Mouse (Mus musculus) thymus, postnatal 25 days (tissue): ENCODE results near the gene Cadm1.

ENCODE experiments used
- DNase-seq: peaks from one replicate; pipeline ENCODE4 v3.0.0; 2022

The Cadm1 gene

DNA sequence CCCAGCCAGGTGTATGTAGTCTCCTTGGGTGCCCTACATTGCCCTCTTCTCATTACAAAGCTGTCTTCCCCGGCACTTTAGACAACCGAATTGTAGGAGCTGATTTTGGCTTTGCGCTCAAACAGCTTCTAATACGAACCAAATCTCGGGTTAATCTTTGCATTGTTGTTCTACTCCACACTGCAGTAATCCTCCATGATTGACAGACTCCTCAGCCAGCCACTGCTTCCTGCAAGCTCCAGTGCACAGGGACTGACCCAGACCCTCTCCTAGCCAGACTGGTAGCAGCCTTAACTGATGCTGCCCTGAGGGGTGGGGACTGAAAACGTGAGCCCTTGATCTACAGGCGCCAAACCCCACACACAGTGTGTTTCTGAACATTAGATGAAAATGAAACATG is 275.7 kb downstream of the Cadm1 start:
- no peak for DNase-seq

DNA sequence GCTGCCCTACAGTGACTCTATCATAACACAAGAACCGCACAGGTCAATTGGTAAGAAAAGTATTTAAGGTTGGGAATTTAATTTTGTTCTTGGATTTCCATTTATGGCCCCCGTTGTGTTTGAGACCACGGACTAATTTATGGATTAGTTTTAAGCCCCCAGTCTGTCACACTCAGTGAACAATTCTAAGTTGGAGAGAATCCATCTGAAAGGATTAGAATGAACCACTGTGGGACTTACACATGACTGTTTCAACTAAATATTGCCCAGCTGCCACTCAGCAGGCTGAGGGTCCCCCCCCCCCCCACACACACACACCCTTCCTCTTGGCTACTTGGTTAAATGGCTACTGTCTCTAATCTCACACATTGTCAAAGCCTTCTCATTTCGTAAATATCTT is 295.7 kb downstream of the Cadm1 start:
- no peak for DNase-seq

DNA sequence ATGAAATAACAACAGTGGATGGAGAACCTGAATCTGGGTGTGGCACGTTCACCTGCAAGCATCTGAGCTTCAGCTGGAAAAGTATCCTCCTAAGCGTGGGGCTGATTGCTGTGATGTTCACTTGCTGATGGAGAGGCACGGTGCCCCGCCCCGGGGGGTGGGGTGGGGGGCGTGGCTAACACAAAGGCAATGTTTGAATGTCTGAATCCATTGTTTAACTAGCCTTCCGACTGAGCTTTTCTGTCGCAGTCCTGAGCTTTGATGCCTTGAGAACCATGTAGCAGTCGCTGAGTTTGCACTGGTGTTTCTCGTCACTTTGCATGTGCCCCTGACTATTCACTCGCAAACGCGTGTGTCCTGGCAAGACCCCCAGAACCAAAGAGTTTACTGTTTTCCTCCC is 298.8 kb downstream of the Cadm1 start:
- DNase-seq: peak; percentile 11

DNA sequence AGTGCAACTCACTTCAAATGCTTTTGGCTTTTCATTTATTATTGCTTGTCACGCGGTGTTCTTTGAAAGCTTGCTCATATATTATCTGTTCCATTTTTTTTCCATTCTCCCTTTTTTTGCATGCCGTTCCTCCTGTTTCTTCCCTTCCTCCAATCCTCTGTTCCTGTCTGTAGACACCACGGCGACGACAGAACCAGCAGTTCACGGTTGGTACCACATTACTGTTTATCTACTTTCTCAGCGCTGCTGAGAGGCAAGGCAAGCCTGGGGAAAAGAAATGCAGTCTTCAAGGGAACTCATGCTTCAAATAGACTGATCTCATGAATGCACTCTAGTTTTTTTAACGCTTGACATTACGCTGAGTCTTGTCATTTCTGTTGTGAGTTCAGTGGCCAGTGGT is 299.2 kb downstream of the Cadm1 start:
- DNase-seq: no peak

DNA sequence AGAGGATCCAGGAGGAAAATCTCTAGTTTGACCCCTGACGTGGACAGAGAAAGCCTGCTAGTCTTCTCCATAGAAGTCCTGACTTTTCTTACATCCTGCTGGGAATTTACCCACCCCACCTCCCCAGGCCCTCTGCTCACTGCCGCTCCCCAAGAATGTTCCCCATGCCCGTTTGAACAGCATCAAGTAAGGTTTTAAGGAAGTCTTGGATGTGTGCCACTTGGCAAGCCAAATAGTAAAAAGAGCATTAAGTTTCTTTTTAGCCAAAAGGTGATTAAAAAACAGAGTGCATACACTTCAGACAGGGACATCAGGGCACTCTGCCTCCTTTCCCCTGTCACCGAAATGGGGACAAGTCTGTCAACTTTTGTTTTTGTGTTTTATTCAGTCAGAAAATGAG is 299.9 kb downstream of the Cadm1 start:
- DNase-seq: no peak

DNA sequence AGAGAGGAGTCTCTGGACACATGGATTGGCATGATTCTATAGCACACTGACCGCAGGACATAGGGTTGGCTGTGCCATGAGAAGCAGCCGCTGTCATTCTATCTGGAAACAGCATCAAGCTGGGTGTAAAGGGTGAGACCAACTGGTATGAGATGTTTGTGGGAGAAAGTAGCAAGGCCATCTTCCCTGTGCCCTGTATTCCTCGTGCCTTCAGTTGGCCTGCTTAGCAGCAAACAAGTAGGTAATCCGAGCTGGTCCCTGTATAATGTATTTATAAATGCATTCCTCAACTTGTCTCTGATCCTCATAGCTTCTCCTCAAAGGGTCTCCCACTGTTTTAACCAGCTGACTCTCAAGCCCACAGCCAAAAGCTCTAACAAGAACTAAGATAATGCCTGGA is 301.4 kb downstream of the Cadm1 start:
- DNase-seq: no peak

DNA sequence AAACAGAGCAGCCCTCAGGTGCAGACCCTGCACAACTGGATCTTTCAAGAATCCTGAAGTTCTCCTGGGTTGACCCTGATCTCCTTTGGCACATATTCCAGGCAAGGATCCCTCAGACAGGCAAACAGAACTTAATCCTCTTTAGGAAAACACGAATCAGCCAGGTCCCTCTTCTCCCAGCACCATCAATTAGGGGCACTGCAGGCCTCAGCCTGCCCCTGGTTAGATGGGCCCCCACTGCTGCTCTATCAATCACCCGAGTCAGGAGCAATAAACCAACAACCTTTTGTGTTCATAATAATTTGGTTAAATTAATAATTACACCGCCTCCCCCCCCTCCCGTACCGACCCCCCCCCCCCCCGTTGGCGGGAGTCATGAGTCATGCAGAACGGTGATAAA is 308.2 kb downstream of the Cadm1 start:
- DNase-seq: no peak

DNA sequence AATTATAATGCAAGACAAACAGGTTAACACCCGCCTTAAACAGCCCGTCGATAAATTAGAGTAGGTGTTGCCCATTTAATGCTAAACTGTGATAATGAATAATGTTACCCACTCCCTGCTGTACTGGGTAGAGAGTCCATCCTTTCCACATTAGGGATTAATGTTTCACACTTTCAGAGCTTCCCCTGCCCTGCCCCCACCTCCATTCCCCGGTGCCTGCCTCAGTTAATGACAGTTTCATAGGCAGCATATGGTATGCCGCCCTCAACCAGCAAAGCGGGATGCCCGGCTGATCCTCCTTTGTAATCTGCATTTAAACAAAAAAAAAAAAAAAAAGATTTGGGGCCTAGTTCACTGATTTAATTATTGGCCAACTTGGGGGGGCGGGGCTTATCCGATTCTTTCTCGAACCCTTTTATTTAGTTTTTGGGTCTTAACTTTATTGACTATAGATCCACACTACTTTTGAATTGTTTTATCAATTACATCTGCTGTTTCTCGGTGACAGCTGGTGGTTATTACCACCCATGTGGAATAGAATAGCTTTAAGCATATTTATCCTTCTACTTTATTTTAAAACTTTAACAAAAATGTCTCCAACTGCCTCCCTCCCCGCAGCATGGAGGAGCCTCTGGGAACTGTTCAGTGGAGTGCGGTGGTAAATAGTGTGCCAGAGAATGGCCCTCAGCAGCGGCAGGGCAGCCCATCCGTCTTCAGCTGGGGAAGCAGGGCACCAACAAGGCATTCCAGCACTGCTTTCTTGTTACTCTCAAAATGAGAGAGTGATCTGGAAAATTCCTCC is 309.1 kb downstream of the Cadm1 start:
- no peak for DNase-seq

DNA sequence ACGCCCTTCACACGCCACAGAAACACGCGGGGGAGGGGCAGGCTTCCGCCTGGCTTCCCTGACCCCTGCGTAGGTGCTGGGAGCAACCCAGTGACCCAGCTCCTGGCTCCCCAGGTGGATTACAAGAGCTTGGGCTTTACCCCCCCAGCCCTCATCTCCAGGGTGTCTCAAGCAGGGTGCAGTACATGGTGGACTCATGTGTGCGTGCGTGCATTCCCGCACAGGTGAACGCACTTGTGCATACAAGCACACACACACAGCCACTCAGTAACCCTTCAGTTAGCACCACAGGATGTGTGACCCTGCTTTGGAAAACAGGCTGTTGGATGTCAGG is 309.7 kb downstream of the Cadm1 start:
- no peak for DNase-seq

DNA sequence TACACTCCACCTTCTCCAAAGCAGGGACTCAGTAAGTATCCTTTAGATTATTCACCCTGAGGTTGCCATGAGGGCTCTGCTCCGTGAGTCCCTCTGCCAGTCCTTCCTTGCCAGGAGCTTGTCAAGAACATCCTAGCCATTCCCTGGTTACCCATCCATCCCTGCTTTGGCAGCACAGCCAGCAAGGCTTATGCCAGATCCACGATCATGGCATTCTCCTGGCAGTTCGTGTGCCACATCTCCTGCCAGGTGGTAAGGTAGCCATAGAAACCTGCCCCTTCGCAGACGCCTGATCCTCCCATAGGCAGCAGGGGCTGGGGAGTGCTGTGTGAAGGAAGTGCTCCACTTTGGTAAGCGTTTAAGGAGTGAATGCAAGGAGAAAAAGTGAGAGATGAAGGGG is 313.4 kb downstream of the Cadm1 start:
- no peak for DNase-seq

DNA sequence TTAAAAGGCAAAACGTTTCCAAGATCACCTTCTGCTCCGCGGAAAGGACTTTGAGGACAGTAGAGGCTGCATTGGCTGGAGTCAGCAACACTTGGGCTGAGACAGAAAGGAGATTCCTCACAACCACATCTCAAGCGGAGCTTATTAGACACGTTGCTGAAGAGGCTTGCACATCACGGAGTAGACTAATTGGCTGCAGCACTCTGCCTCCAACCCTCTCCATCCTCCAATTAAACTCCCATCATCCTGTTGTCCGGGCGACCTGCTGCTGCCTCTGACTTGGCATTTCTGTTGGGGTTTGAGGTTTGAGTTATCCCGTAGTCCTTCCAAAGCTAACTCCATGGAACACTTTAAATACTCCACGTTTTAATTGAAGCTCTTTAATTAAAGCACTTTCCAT is 316.3 kb downstream of the Cadm1 start:
- no peak for DNase-seq

DNA sequence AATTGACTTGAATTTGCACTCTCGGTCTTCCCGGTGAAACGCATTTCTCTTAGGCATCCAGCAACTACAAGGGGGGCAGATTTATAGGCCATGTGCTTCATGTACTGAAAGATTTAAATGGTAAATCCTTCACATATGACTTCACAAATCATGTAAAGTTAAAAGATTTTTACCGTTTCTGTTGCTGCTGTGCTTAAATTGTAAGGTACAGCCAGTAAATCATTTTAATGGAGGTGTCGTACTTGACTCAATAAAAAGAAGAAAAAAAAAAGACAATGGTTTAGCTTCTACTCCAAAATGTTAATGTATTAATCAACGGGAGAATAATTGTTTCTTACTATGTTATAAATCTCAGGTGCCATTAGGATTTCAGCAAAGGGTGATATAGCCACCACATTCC is 317.0 kb downstream of the Cadm1 start:
- no peak for DNase-seq

DNA sequence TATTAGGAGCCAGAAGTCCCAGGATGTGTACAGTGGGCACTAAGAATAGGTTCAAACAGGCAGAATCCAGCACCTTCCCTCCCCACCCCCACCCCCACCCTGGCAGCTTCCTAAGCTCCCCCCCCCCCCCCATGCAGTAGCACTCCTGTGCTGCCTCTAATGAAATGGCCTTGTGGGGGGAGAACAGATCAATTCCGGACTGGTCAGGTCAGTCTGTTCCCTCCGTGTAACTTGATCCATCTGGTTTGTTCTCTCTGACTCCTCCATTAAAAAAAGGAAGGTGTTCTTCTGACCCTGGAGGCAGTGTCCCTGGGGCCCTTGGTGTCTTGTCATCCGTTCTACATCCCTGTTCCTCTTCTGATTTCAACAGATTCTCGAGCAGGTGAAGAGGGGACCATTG is 317.8 kb downstream of the Cadm1 start:
- DNase-seq: no peak

DNA sequence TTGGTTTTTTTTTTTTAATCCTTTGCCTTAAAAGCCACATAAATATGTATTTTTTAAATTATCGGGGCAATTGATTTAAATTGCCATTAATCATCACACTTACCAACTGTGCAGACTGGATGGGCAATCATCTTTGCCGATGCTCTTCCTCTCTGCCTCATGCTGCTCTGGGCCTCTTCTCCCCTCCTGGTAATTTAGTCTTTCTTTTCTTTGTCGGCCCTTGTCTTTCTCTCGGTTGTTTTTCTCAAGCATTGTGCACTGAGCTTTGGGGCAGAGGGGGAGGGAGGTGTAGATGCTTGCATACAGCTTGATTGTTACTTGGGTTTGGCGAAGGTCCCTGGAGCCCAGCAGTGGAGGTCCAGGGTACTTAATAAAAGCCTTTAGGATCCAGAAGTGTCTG is 318.8 kb downstream of the Cadm1 start:
- no peak for DNase-seq

DNA sequence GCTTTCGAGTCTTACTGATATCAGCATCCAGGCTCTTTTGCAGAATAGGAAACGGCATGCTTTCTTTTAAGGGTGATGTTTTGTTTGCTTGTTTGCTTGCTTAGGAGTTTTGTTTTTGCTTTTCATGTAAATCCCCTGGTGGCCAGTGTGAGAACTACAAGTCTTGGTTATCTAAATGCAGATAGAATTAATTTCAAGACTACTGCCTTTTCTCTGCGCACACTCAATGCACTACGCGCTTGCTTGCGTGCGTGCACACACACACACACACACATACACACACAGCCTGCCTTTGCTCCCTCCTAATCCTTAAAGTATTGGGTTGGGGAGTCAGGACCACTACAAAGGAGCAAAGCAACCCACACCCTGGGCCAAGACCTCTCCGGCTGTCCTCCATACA is 326.3 kb downstream of the Cadm1 start:
- peak; percentile 14 for DNase-seq

DNA sequence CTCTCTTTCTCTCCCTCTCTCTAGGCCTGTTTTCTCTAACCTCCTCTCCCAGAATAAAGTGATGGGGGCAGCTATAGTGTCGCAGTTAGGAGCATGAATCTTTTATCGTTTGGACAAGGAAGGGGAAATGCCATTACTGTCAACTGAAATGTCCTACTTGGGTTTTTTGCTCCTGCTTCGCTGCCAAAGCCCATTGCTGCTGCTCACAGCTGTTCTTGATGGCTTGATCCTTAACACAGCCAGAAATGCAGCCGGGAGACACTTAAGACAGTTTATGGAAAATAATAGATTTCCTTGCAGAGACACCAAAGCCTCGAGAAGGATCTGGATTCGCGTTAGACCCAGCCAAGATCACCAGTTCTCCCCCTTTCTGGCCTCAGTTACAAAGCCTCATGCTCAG is 327.3 kb downstream of the Cadm1 start:
- no peak for DNase-seq

DNA sequence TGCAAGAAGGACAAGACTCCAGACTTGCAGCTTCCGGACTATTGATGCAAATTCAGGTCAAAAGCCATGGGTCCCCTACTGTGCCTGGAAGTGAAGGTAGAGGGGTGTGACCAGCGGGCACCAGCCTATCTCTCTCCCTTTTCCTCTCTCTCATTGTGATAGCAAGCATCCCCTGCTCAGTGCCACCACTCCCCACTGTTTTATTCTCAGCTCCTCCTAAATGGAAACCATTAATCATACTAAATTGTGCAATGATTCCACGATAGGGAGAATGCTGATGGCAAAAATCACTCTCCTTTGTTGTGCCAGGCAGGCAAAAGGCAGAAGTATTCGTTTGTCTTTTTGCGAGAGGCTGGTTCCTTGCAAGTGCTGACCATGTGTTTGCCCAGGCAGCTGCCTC is 328.2 kb downstream of the Cadm1 start:
- DNase-seq: no peak

DNA sequence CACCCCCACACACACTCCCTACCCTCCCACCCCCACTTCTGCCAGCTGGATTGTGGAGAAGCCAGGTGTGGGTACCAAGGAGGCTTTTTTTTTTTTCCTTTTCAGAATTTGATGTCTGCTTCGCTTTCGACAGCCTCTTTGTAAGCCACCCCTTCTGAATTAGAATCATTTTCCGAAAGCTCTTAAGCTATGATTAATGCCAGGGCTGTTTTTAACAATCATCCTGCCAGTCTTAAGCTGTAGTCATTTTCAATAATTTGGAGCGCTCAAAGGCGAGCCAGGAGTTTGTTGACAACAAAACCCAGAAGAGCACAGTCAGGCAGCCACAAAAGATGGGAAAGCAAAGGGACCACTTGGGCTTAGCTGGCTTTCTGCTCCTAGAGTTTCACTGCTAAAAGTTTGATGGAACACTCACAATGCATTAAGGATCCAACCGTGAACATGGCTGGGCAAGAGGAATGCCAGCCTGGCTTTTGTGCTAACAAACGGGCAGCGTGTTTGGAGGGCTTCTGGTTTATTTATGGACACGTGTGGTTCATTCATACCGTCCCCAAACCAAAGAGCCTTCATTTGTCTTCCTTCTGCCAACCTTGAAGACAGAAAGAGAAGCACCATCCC is 328.9 kb downstream of the Cadm1 start:
- DNase-seq: no peak

DNA sequence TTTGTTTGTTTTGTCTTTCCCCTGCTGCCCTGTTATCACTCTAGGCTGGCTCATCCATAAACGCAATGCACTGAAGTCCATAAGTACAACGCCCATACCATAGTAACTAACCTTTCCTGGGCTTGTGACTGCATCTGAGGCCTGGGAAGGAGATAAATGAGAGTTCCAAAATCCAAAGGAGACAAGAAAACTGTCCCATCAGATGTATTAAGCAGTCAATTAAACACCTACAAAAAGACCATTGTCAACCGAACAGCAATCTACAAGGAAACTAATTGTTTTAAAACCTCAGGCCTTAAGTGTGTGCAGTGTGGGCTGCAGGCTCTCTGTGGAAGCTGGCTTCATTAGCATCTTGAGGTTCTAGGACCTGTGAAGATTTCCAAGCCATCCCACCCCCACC is 331.0 kb downstream of the Cadm1 start:
- no peak for DNase-seq

DNA sequence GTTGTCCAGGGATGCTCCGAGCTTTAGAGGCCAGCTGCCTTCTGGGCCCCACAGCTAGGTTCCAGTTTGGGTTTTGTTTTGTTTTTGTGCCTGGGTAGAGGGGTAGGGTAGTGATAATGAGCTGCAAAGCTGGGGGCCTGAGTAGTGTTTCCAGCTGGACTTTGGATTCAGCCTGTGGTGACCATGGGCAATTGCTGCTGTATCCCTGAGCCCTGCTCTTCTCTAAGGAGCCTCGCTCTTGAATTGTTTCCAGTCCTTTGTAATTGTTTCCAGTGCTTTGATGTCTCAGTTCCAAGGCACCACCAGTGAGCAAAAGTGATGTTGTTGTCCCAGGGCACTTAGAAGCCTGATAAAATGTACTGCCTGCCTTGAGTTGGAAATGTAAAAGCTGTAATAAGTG is 331.8 kb downstream of the Cadm1 start:
- no peak for DNase-seq

DNA sequence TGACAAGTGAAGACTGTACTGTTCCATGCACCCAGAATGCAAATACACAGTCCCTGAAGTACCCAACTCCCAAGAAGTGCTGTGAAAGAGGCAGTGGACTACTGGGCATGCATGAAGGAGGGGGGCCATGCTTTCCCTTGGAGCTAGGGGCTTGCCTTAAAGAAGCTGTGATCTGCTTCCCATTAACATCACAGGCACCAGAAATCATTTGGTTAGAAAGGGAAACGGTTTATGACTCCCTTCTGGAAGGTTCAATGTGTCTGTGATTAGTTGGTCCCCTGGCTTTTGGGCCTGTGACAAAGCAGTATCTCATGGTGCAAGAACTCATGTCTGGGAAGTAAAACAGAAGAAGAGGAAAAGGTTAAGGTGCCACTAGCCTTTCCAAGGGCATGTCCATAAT is 336.0 kb downstream of the Cadm1 start:
- no peak for DNase-seq

DNA sequence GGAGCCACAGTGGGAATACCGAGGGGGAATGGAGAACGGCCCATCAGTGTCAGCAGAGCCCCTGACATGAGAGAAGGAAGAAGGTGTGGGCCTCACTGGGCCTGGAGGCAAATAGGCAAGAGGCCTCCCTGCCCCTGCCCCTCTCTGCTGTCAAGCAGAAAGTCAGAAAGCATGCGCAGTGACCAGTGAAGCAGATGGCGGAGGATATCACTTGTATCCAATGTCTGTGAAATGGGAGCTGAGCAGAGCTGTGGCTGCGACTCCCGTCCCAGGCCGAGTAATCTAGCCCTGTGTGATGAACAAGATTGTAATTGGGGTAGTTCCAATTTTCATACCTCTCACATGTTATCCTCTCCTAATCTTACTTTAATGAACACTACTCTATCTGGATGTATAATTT is 337.5 kb downstream of the Cadm1 start:
- no peak for DNase-seq

DNA sequence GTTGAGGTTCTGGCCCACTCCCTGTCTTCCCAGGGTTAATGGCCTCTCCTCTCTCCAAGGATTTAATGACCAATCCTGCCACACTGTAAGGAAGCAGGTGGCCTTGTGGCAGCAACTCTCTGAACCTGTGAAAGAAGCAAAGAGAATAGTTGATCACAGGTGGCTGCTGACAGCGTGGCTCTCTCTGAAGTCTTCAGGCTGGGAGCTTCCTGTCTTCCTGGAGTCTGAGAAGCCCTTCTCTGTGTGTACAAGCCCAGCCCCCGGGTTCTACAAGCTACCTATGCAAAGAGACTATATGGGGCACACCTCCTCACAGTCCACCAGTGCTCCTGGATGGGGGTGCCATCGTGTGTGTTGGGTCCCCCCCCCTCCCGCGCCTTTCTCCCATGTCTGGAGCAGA is 339.7 kb downstream of the Cadm1 start:
- DNase-seq: peak; percentile 45

DNA sequence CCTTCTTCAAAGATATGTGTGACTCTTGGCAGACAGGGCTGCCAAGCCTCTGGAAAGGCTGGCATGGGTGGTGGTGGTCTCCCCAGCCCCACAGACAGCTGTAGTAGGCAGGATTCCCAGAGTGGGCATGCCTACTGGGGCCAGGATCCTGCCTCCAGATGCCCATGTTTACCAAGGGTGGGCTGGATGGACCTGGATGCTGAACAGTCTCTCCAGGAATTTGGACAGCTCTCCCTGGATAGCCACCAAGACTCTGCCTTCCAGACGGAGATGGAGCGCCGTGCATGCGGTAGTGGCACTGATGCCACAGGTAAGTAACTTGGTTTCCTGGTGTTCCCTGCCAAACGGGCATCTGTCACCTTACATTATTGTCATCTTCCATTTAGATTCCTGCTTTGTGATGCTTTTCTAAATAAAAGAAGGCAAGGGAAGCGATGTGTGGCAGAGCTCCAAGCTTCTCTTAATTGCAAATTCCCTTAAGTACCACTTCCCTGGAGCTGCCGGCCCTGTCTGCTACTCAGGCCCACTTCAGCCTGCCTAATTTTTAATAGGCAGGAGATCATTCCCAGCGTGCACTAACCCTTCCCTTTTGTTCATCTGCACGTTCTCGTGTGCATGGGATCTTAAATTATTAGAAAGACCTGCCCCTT is 346.7 kb downstream of the Cadm1 start:
- no peak for DNase-seq

DNA sequence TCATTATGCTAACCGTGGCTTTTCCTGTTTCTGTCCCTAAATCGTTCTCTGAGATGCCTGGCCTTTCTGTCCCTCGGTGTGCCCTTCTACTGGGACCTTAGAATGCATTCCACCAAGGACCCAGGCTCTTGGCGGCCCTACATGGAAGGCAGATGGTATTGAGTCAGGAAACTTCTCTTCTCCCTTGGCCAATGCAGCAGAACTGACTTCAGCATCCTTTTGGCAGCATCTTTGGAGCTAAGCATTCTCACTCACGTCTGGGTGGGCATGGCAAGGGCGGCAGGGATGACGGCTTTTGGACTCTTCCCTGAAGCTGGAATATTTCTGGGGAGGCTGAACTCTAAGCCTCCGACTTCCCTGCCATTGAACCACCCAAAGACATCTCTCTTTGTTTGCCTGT is 350.2 kb downstream of the Cadm1 start:
- no peak for DNase-seq
